Mouse (Mus musculus) kidney, adult 9 months (tissue): Measurements from ENCODE around the gene Nob1.
A peak's percentile ranks its signal among the peaks of the same experiment; 100 is the strongest.

Experiments used
- DNase-seq: peaks from one replicate; pipeline ENCODE4 v3.0.0; 2022

Nob1 gene

GRCm38 (mm10) chr8:107424597-107425229, at the start of gene Nob1:
Nob1 (minus strand) TSS chr8:107425051.
- peak; percentile 98 for DNase-seq

- no peak for DNase-seq
Observed at GRCm38 (mm10) chr8:107473369-107473768, 48.5 kb upstream of the Nob1 start.

- DNase-seq, result no peak
Observed at GRCm38 (mm10) chr8:107472403-107473100, 47.7 kb upstream of the Nob1 start.

- no peak for DNase-seq
Observed at GRCm38 (mm10) chr8:107470302-107470701, 45.5 kb upstream of the Nob1 start.

- no peak for DNase-seq
Observed at GRCm38 (mm10) chr8:107468811-107469302, 44.0 kb upstream of the Nob1 start.

- no peak for DNase-seq
Observed at GRCm38 (mm10) chr8:107466642-107467041, 41.8 kb upstream of the Nob1 start.

GRCm38 (mm10) chr8:107465332-107465990, 40.6 kb upstream of the Nob1 start:
- DNase-seq, result no peak

- no peak for DNase-seq
Observed at GRCm38 (mm10) chr8:107462423-107462822, 37.6 kb upstream of the Nob1 start.

GRCm38 (mm10) chr8:107458281-107458680, 33.4 kb upstream of the Nob1 start:
- no peak for DNase-seq

GRCm38 (mm10) chr8:107457725-107458124, 32.9 kb upstream of the Nob1 start:
- no peak for DNase-seq

- no peak for DNase-seq
Observed at GRCm38 (mm10) chr8:107455268-107455667, 30.4 kb upstream of the Nob1 start.

GRCm38 (mm10) chr8:107453386-107453785, 28.5 kb upstream of the Nob1 start:
- DNase-seq, result peak; percentile 84

GRCm38 (mm10) chr8:107451414-107452066, 26.7 kb upstream of the Nob1 start:
- no peak for DNase-seq

- DNase-seq, result no peak
Observed at GRCm38 (mm10) chr8:107449655-107450054, 24.8 kb upstream of the Nob1 start.

- peak; percentile 82 for DNase-seq
Observed at GRCm38 (mm10) chr8:107449130-107449529, 24.3 kb upstream of the Nob1 start.

GRCm38 (mm10) chr8:107448382-107448889, 23.6 kb upstream of the Nob1 start:
- DNase-seq, result no peak

- no peak for DNase-seq
Observed at GRCm38 (mm10) chr8:107447713-107448112, 22.9 kb upstream of the Nob1 start.

- no peak for DNase-seq
Observed at GRCm38 (mm10) chr8:107444626-107445025, 19.8 kb upstream of the Nob1 start.

- no peak for DNase-seq
Observed at GRCm38 (mm10) chr8:107439880-107440625, 15.2 kb upstream of the Nob1 start.

GRCm38 (mm10) chr8:107437711-107438110, 12.9 kb upstream of the Nob1 start:
- peak; percentile 89 for DNase-seq

- DNase-seq, result peak; percentile 57
Observed at GRCm38 (mm10) chr8:107436841-107437421, 12.1 kb upstream of the Nob1 start.
